In genomic region chr8:48130266-48130665, GRCm38 (mm10) we compare ENCODE assay signal across 26 mouse cellular contexts. TPM values are rescaled to one million over a fixed set of nuclear protein-coding genes. Genes with fewer than 3 reads are reported as not detected.
DNase-seq lines count a peak whose midpoint lies in the region; ATAC-seq and TF ChIP-seq lines count a peak whose summit lies in the region.
"Had no signal": no experiment of that assay in that cellular context is flagged by ENCODE, and none has a peak within 500 bp of the region (broad histone marks: within the 10 kb centered on the region; RNA-seq: fewer than 3 reads in every experiment).

No protein-coding gene starts in this region.

- TF ChIP-seq POLR2A in kidney, adult 2 months (IDR thresholded peaks at IDR 0.05; ENCODE audit: low read depth, low read length) = no peak

- no peak for TF ChIP-seq CTCF in intestine, postnatal 0 days (IDR thresholded peaks at IDR 0.05; ENCODE audit: low read depth)
- TF ChIP-seq CTCF in kidney, adult 2 months (conservative IDR thresholded peaks at IDR 0.05; ENCODE audit: insufficient read depth, insufficient read length, low read depth, low read length) = no peak

- H3K4me2 ChIP-seq in intestine, embryonic 15.5 days (replicated peaks) = no peak overlapping the region
- no peak overlapping the region for H3K4me2 ChIP-seq in intestine, postnatal 0 days (replicated peaks; ENCODE audit: low read depth)
- no peak overlapping the region for H3K4me2 ChIP-seq in intestine, embryonic 16.5 days (ENCODE audit: low read depth, low read length)
- H3K4me2 ChIP-seq: embryonic facial prominence, embryonic 12.5 days; forebrain, embryonic 12.5 days had no signal

- WGBS in intestine, embryonic 15.5 days = 62% methylated on average over 8 of the region's 8 CpGs
- WGBS in intestine, postnatal 0 days = 57% methylated on average over 8 of the region's 8 CpGs
- WGBS in kidney, adult 2 months = 42% methylated on average over 8 of the region's 8 CpGs
- WGBS in intestine, embryonic 16.5 days = 58% methylated on average over 8 of the region's 8 CpGs

- H3K36me3 ChIP-seq in intestine, embryonic 15.5 days = 0 out of 2 replicates have a peak, but pooled peaks cover 6% of the 10 kb centered on the region
- no peaks in the 10 kb centered on the region for H3K36me3 ChIP-seq in intestine, postnatal 0 days (ENCODE audit: control insufficient read depth, insufficient read depth)
- no peaks in the 10 kb centered on the region for H3K36me3 ChIP-seq in kidney, adult 2 months (ENCODE audit: control insufficient read depth, insufficient read depth, low read length)
- no peaks in the 10 kb centered on the region; the same call in 1 of the 2 replicates for H3K36me3 ChIP-seq in intestine, embryonic 16.5 days (ENCODE audit: control insufficient read depth, insufficient read depth, low read length)

- peak; percentile 65 for ATAC-seq in intestine, embryonic 15.5 days
- no peak for ATAC-seq in intestine, postnatal 0 days
- ATAC-seq in intestine, embryonic 16.5 days = peak; percentile 54
- ATAC-seq: activated CD4-positive, CD25-positive, alpha-beta regulatory T cell, adult 4 months; CD4-positive, CD25-positive, alpha-beta regulatory T cell, adult 4 months; forebrain, embryonic 14.5 days; Patski had no signal

- no peaks in the 10 kb centered on the region for H3K9me3 ChIP-seq in intestine, embryonic 15.5 days
- no peaks in the 10 kb centered on the region for H3K9me3 ChIP-seq in intestine, postnatal 0 days (ENCODE audit: control insufficient read depth)
- no peaks in the 10 kb centered on the region for H3K9me3 ChIP-seq in intestine, embryonic 16.5 days (ENCODE audit: control insufficient read depth, low read length)
- H3K9me3 ChIP-seq: embryonic facial prominence, embryonic 10.5 days; embryonic facial prominence, embryonic 12.5 days; forebrain, embryonic 10.5 days; forebrain, embryonic 12.5 days; G1E had no signal

- H3K4me1 ChIP-seq in intestine, embryonic 15.5 days (replicated peaks) = no peaks in the 10 kb centered on the region
- no peaks in the 10 kb centered on the region for H3K4me1 ChIP-seq in intestine, postnatal 0 days (replicated peaks; ENCODE audit: control insufficient read depth, insufficient read depth, low read length)
- H3K4me1 ChIP-seq in kidney, adult 2 months (ENCODE audit: control insufficient read depth, insufficient read depth, low read length) = peaks cover 4% of the 10 kb centered on the region; the same call in 1 of the 2 replicates
- H3K4me1 ChIP-seq in intestine, embryonic 16.5 days (ENCODE audit: control insufficient read depth, insufficient read depth, low read length) = no peaks in the 10 kb centered on the region; the same call in 1 of the 2 replicates
- H3K4me1 ChIP-seq: embryonic facial prominence, embryonic 10.5 days; embryonic facial prominence, embryonic 12.5 days; forebrain, embryonic 12.5 days had no signal

- H3K27ac ChIP-seq in intestine, embryonic 15.5 days = no peak overlapping the region
- no peak overlapping the region for H3K27ac ChIP-seq in intestine, postnatal 0 days (ENCODE audit: low read depth, low read length)
- no peak overlapping the region for H3K27ac ChIP-seq in kidney, adult 2 months (ENCODE audit: insufficient read depth, low read depth, low read length)
- H3K27ac ChIP-seq in intestine, embryonic 16.5 days (ENCODE audit: low read length) = no peak overlapping the region
- H3K27ac ChIP-seq: embryonic facial prominence, embryonic 10.5 days; embryonic facial prominence, embryonic 12.5 days; forebrain, embryonic 10.5 days; forebrain, embryonic 12.5 days had no signal

- no peak overlapping the region for H3K9ac ChIP-seq in intestine, embryonic 15.5 days
- H3K9ac ChIP-seq in intestine, postnatal 0 days (ENCODE audit: low read depth, low read length) = no peak overlapping the region
- H3K9ac ChIP-seq in intestine, embryonic 16.5 days (ENCODE audit: low read depth, low read length) = no peak overlapping the region
- H3K9ac ChIP-seq: embryonic facial prominence, embryonic 12.5 days; forebrain, embryonic 12.5 days had no signal

- H3K27me3 ChIP-seq in intestine, embryonic 15.5 days (replicated peaks) = no peaks in the 10 kb centered on the region
- H3K27me3 ChIP-seq in intestine, postnatal 0 days (replicated peaks; ENCODE audit: control insufficient read depth, insufficient read depth, low read length) = no peaks in the 10 kb centered on the region
- no peaks in the 10 kb centered on the region for H3K27me3 ChIP-seq in kidney, adult 2 months (replicated peaks; ENCODE audit: control insufficient read depth, insufficient read depth, low read length)
- no peaks in the 10 kb centered on the region for H3K27me3 ChIP-seq in intestine, embryonic 16.5 days (replicated peaks; ENCODE audit: control insufficient read depth, insufficient read depth, low read length)
- H3K27me3 ChIP-seq: CH12.LX; embryonic facial prominence, embryonic 12.5 days; forebrain, embryonic 12.5 days; Patski had no signal

- DNase-seq in kidney, adult 2 months = peak; percentile 50
- DNase-seq in kidney, adult 18-20 months = no peak
- DNase-seq in kidney, adult 9 months = peak; percentile 44
- no peak for DNase-seq in kidney, postnatal 10 days
- DNase-seq: adrenal gland, adult 8-10 months; adrenal gland, postnatal 14 days; adrenal gland, postnatal 36 days; B cell, adult 2 months; cerebellum, adult 11-12 months; cerebellum, adult 2 months; cerebellum, adult 9-10 months; cerebellum, postnatal 10 days; cerebellum, postnatal 25 days had no signal

- no peak overlapping the region for H3K4me3 ChIP-seq in intestine, embryonic 15.5 days (replicated peaks)
- no peak overlapping the region for H3K4me3 ChIP-seq in intestine, postnatal 0 days (ENCODE audit: low read depth, low read length)
- H3K4me3 ChIP-seq in kidney, adult 2 months (ENCODE audit: insufficient read depth, low read depth, low read length) = no peak overlapping the region
- H3K4me3 ChIP-seq in intestine, embryonic 16.5 days (ENCODE audit: low read length) = no peak overlapping the region
- H3K4me3 ChIP-seq: embryonic facial prominence, embryonic 10.5 days; embryonic facial prominence, embryonic 12.5 days; forebrain, embryonic 10.5 days; forebrain, embryonic 12.5 days had no signal

RNA-seq across cellular contexts. Expression of gene Dctd, which starts 31.4 kb away (rescaled TPM):
- 31.4 and 33.2 TPM in 2 replicates for polyA plus RNA-seq in intestine, embryonic 15.5 days (2015; fragmentation: Nextera tagmentation; extraction: Ambion mirVana)
- 4.1 TPM in 2 replicates for polyA plus RNA-seq in intestine, postnatal 0 days (2015; fragmentation: Nextera tagmentation; extraction: Ambion mirVana)
- 1.3 and 1.8 TPM in 2 replicates for polyA plus RNA-seq in kidney, adult 2 months (2012; rRNA removed)
- 27.0 and 30.2 TPM in 2 replicates for polyA plus RNA-seq in intestine, embryonic 16.5 days (2015; fragmentation: Nextera tagmentation; extraction: Ambion mirVana)

Comparison
In these comparisons a context has a peak if more than half of its experiments do, and no peak if none do; other contexts are left out.
1. DNase-seq: peak in kidney, adult 2 months (single experiment) and kidney, adult 9 months (single experiment); none in kidney, adult 18-20 months (single experiment) and kidney, postnatal 10 days (single experiment).